Mouse (Mus musculus) cortical plate, adult 2 months (tissue): Measurements from ENCODE around the gene Morn1. TPM values are rescaled to one million over a fixed set of nuclear protein-coding genes. Genes with fewer than 3 reads are reported as not detected.

ENCODE experiments used
- H3K27ac ChIP-seq: fragments of 200-500 bp; 2 replicates; pipeline ENCODE4 v1.5.1; 2012; ENCODE audit warnings: low read length, control low read depth, inconsistent platforms; ENCODE audit not compliant: insufficient read depth
- H3K4me1 ChIP-seq: fragments of 200-500 bp; 2 replicates; pipeline ENCODE4 v1.6.1; 2011; ENCODE audit warnings: low read length; ENCODE audit not compliant: control insufficient read depth, insufficient read depth
- H3K4me3 ChIP-seq: fragments of 200-500 bp; 2 replicates; pipeline ENCODE4 v1.5.1; 2011; ENCODE audit warnings: mild to moderate bottlenecking, low read length, control low read depth; ENCODE audit not compliant: insufficient read depth
- CTCF ChIP-seq: fragments of 200-500 bp; IDR thresholded peaks from 2 replicates; pipeline ENCODE4 v1.5.1; 2011; ENCODE audit warnings: mild to moderate bottlenecking, control low read depth, low read length; ENCODE audit not compliant: insufficient read depth; ENCODE audit errors: extremely low read depth
- POLR2A ChIP-seq: fragments of 200-500 bp; IDR thresholded peaks from 2 replicates; pipeline ENCODE4 v1.6.1; 2011; ENCODE audit warnings: mild to moderate bottlenecking, low read length, control low read depth; ENCODE audit not compliant: insufficient read depth; ENCODE audit errors: extremely low read depth
- polyA plus RNA-seq: library from polyadenylated mRNA; depleted of rRNA; stranded (reverse); fragments of >200 nt; gene quantifications from 2 replicates; pipeline ENCODE4 v1.2.3, GENCODE M21; 2012

Gene Morn1
- polyA plus RNA-seq, 1 experiment = 12.4 TPM

GRCm38 (mm10) chr4:155113766-155114410, 27.5 kb downstream of the Morn1 start:
- TF ChIP-seq CTCF (no peak), POLR2A (no peak)
- Histone ChIP-seq H3K27ac (no peak overlapping the region), H3K4me3 (no peak overlapping the region), H3K4me1 (no peaks in the 10 kb centered on the region)

- no peak for TF ChIP-seq CTCF
- no peak for TF ChIP-seq POLR2A
- H3K4me1 ChIP-seq = no peaks in the 10 kb centered on the region
- no peak overlapping the region for H3K27ac ChIP-seq
Observed at GRCm38 (mm10) chr4:155116607-155117006, 30.2 kb downstream of the Morn1 start.

GRCm38 (mm10) chr4:155117396-155117978, 31.1 kb downstream of the Morn1 start:
- no peak for TF ChIP-seq CTCF
- no peak for TF ChIP-seq POLR2A
- Histone ChIP-seq H3K27ac (no peak overlapping the region), H3K4me3 (no peak overlapping the region), H3K4me1 (peaks cover 4% of the 10 kb centered on the region)

More at GRCm38 (mm10) chr4:155116607-155117006, 30.2 kb downstream of the Morn1 start:
- no peak overlapping the region for H3K4me3 ChIP-seq

GRCm38 (mm10) chr4:155118278-155118677, 31.9 kb downstream of the Morn1 start:
- Histone ChIP-seq H3K4me3 (no peak overlapping the region), H3K4me1 (peaks cover 5% of the 10 kb centered on the region), H3K27ac (no peak overlapping the region)
- no peak for TF ChIP-seq POLR2A
- no peak for TF ChIP-seq CTCF

GRCm38 (mm10) chr4:155120038-155120437, 33.7 kb downstream of the Morn1 start:
- no peak overlapping the region for H3K4me3 ChIP-seq
- TF ChIP-seq POLR2A (no peak), CTCF (no peak)
- peaks cover 5% of the 10 kb centered on the region for H3K4me1 ChIP-seq
- no peak overlapping the region for H3K27ac ChIP-seq

- TF ChIP-seq CTCF = no peak
- TF ChIP-seq POLR2A = no peak
- no peak overlapping the region for H3K27ac ChIP-seq
- no peak overlapping the region for H3K4me3 ChIP-seq
- H3K4me1 ChIP-seq = peaks cover 5% of the 10 kb centered on the region
Observed at GRCm38 (mm10) chr4:155120583-155120982, 34.2 kb downstream of the Morn1 start.

GRCm38 (mm10) chr4:155121222-155121621, 34.8 kb downstream of the Morn1 start:
- Histone ChIP-seq H3K4me3 (no peak overlapping the region), H3K27ac (no peak overlapping the region), H3K4me1 (peaks cover 5% of the 10 kb centered on the region)
- TF ChIP-seq POLR2A (no peak), CTCF (no peak)

GRCm38 (mm10) chr4:155121915-155122443, 35.6 kb downstream of the Morn1 start:
- Histone ChIP-seq H3K4me1 (peaks cover 5% of the 10 kb centered on the region), H3K27ac (0 out of 2 replicates have a peak overlapping the region, but pooled peaks have one; percentile 1), H3K4me3 (no peak overlapping the region)
- TF ChIP-seq POLR2A = no peak
- TF ChIP-seq CTCF = no peak

- Histone ChIP-seq H3K4me3 (no peak overlapping the region), H3K4me1 (peaks cover 5% of the 10 kb centered on the region), H3K27ac (0 out of 2 replicates have a peak overlapping the region, but pooled peaks have one; percentile 1)
- TF ChIP-seq CTCF = no peak
- no peak for TF ChIP-seq POLR2A
Observed at GRCm38 (mm10) chr4:155122444-155123040, 36.2 kb downstream of the Morn1 start.

GRCm38 (mm10) chr4:155123868-155124534, 37.6 kb downstream of the Morn1 start:
- TF ChIP-seq CTCF (no peak), POLR2A (no peak)
- Histone ChIP-seq H3K4me1 (peaks cover 5% of the 10 kb centered on the region), H3K4me3 (no peak overlapping the region), H3K27ac (no peak overlapping the region)

GRCm38 (mm10) chr4:155125310-155125709, 38.9 kb downstream of the Morn1 start:
- TF ChIP-seq POLR2A (no peak), CTCF (no peak)
- Histone ChIP-seq H3K4me3 (no peak overlapping the region), H3K27ac (no peak overlapping the region), H3K4me1 (peaks cover 11% of the 10 kb centered on the region)
